Mouse (Mus musculus) heart, adult 2 months (tissue): ENCODE results near the gene Hexim2. TPM values are rescaled to one million over a fixed set of nuclear protein-coding genes. Genes with fewer than 3 reads are reported as not detected.

ENCODE experiments used
- DNase-seq, 2 experiments: peaks; one replicate each; pipeline ENCODE4 v3.0.0; 2021
- H3K27ac ChIP-seq: fragments of 200-600 bp; 2 replicates; pipeline ENCODE4 v1.8.1; 2022
- H3K27me3 ChIP-seq: fragments of 200-500 bp; 2 replicates; pipeline ENCODE4 v1.6.1; 2012; ENCODE audit warnings: mild to moderate bottlenecking, low read length, inconsistent platforms, mixed read lengths; ENCODE audit not compliant: control insufficient read depth, insufficient read depth
- H3K36me3 ChIP-seq: fragments of 200-500 bp; 2 replicates; pipeline ENCODE4 v1.6.1; 2012; ENCODE audit warnings: low read length, inconsistent platforms; ENCODE audit not compliant: control insufficient read depth, insufficient read depth
- H3K4me1 ChIP-seq: fragments of 200-500 bp; 2 replicates; pipeline ENCODE4 v1.6.1; 2011; ENCODE audit warnings: low read length; ENCODE audit not compliant: control insufficient read depth, insufficient read depth
- H3K4me3 ChIP-seq: fragments of 200-600 bp; 2 replicates; pipeline ENCODE4 v1.8.1; 2022
- H3K79me2 ChIP-seq: fragments of 200-500 bp; replicated peaks from 2 replicates; pipeline ENCODE4 v1.6.1; 2012; ENCODE audit warnings: mild to moderate bottlenecking, inconsistent platforms, low read length, moderate library complexity, mixed read lengths; ENCODE audit not compliant: control insufficient read depth, insufficient read depth
- H3K9ac ChIP-seq: fragments of 200-500 bp; 2 replicates; pipeline ENCODE4 v1.6.1; 2012; ENCODE audit warnings: low read depth, mild to moderate bottlenecking, control low read depth, inconsistent platforms, low read length, mixed read lengths
- CTCF ChIP-seq: fragments of 200-600 bp; IDR thresholded peaks from 2 replicates; pipeline ENCODE4 v1.8.1; 2022; ENCODE audit warnings: antibody characterized with exemption, mild to moderate bottlenecking, moderate library complexity
- EP300 ChIP-seq: fragments of 200-500 bp; IDR thresholded peaks from 2 replicates; pipeline ENCODE4 v1.6.1; 2011; ENCODE audit warnings: low read depth, low read length, control low read depth; ENCODE audit not compliant: insufficient read depth
- POLR2A ChIP-seq: fragments of 200-500 bp; IDR thresholded peaks from 2 replicates; pipeline ENCODE4 v1.6.1; 2011; ENCODE audit warnings: mild to moderate bottlenecking, low read depth, low read length, control low read depth; ENCODE audit not compliant: insufficient read depth
- WGBS: fragments of 180-500 bp; shearing (Covaris S2); methylation state at CpG from one replicate; pipeline ENCODE4 v1.1.7; 2018; 5-methylcytosine and 5-hydroxymethylcytosine counted together
- intact Hi-C: fragments of 180-260 bp; cut with DNase I; formaldehyde crosslinking; loops from one replicate; pipeline ENCODE4 v1.15.1; 2025
- polyA plus RNA-seq: library from polyadenylated mRNA; depleted of rRNA; stranded (reverse); fragments of >200 nt; gene quantifications from 2 replicates; pipeline ENCODE4 v1.2.3, GENCODE M21; 2012
- total RNA-seq, 2 experiments: library from RNA; stranded (reverse); gene quantifications; 2 replicates each; pipeline ENCODE4 v1.2.3; 2021

Gene Hexim2
- total and polyA plus RNA-seq, 3 experiments = 1.3 to 2.6 (median 1.9) TPM

- Histone ChIP-seq H3K4me1 (no peaks in the 10 kb centered on the region; the same call in 1 of the 2 replicates), H3K27ac (peak overlapping the region; percentile 72), H3K27me3 (no peaks in the 10 kb centered on the region), H3K4me3 (peak overlapping the region; percentile 25; the same call in 1 of the 2 replicates), H3K36me3 (no peaks in the 10 kb centered on the region), H3K9ac (peak overlapping the region; percentile 33), H3K79me2 (no peaks in the 10 kb centered on the region)
- 2% methylated on average over 25 of the region's 25 CpGs for WGBS
- no peak for TF ChIP-seq POLR2A
- peak; percentile 81 for TF ChIP-seq CTCF
- TF ChIP-seq EP300 = peak; percentile 80
- intact Hi-C loops = loop anchor here (1.0 to 2.0 kb wide), 4 partner anchors 26 to 258 kb away; partner anchors contain the start of gene Gfap
- DNase-seq = peak; percentile 94 to 98
Measured at GRCm38 (mm10) chr11:103158621-103159478, 26.6 kb downstream of the Hexim2 start.

GRCm38 (mm10) chr11:103160738-103161137 is 28.5 kb downstream of the Hexim2 start:
- H3K4me1 ChIP-seq = no peaks in the 10 kb centered on the region; the same call in 1 of the 2 replicates
- DNase-seq = no peak

GRCm38 (mm10) chr11:103161449-103161848 is 29.2 kb downstream of the Hexim2 start:
- no peak overlapping the region for H3K9ac ChIP-seq
- H3K4me3 ChIP-seq = no peak overlapping the region
- no peaks in the 10 kb centered on the region; the same call in 1 of the 2 replicates for H3K4me1 ChIP-seq
- TF ChIP-seq EP300 (no peak), CTCF (0 out of 2 replicates have a peak, but pooled peaks have one; percentile 9), POLR2A (no peak)
- intact Hi-C loops = no loop called here
- no peak for DNase-seq
- H3K36me3 ChIP-seq = no peaks in the 10 kb centered on the region
- no peaks in the 10 kb centered on the region for H3K79me2 ChIP-seq
- no peak overlapping the region for H3K27ac ChIP-seq
- WGBS = 77% methylated on average over 7 of the region's 7 CpGs
- no peaks in the 10 kb centered on the region for H3K27me3 ChIP-seq

More at GRCm38 (mm10) chr11:103160738-103161137, 28.5 kb downstream of the Hexim2 start:
- no peak overlapping the region for H3K4me3 ChIP-seq
- H3K27ac ChIP-seq = no peak overlapping the region
- H3K27me3 ChIP-seq = no peaks in the 10 kb centered on the region
- no peak overlapping the region for H3K9ac ChIP-seq
- H3K79me2 ChIP-seq = no peaks in the 10 kb centered on the region
- intact Hi-C loops = no loop called here
- H3K36me3 ChIP-seq = no peaks in the 10 kb centered on the region
- WGBS = 92% methylated on average over 11 of the region's 11 CpGs
- TF ChIP-seq CTCF (no peak), POLR2A (no peak), EP300 (no peak)

- no peaks in the 10 kb centered on the region for H3K36me3 ChIP-seq
- H3K27ac ChIP-seq = no peak overlapping the region
- intact Hi-C loops = no loop called here
- no peak for TF ChIP-seq POLR2A
- peak; percentile 63 for TF ChIP-seq CTCF
- no peaks in the 10 kb centered on the region; the same call in 1 of the 2 replicates for H3K4me1 ChIP-seq
- H3K27me3 ChIP-seq = no peaks in the 10 kb centered on the region
- WGBS = 90% methylated on average over 5 of the region's 5 CpGs
- no peak overlapping the region for H3K4me3 ChIP-seq
- no peak for DNase-seq
- no peaks in the 10 kb centered on the region for H3K79me2 ChIP-seq
- H3K9ac ChIP-seq = no peak overlapping the region
Measured at GRCm38 (mm10) chr11:103162132-103162531, 29.9 kb downstream of the Hexim2 start.

- intact Hi-C loops = no loop called here
- no peak overlapping the region for H3K4me3 ChIP-seq
Measured at GRCm38 (mm10) chr11:103164391-103164790, 32.2 kb downstream of the Hexim2 start.

More at GRCm38 (mm10) chr11:103164391-103164790, 32.2 kb downstream of the Hexim2 start:
- no peaks in the 10 kb centered on the region for H3K27me3 ChIP-seq
- peak in 1 of 2 experiments; percentile 33 for DNase-seq
- H3K36me3 ChIP-seq = no peaks in the 10 kb centered on the region
- no peak overlapping the region for H3K27ac ChIP-seq
- no peaks in the 10 kb centered on the region; the same call in 1 of the 2 replicates for H3K4me1 ChIP-seq
- 18% methylated on average over 10 of the region's 10 CpGs for WGBS
- H3K9ac ChIP-seq = no peak overlapping the region
- H3K79me2 ChIP-seq = no peaks in the 10 kb centered on the region
- TF ChIP-seq POLR2A (no peak), CTCF (no peak), EP300 (no peak)
